Mouse (Mus musculus): ENCODE data around the gene Gm20604. TPM values are rescaled to one million over a fixed set of nuclear protein-coding genes. Genes with fewer than 3 reads are reported as not detected.

Gm20604 gene
- polyA plus RNA-seq, 1 experiment = 31.3 TPM

DNA sequence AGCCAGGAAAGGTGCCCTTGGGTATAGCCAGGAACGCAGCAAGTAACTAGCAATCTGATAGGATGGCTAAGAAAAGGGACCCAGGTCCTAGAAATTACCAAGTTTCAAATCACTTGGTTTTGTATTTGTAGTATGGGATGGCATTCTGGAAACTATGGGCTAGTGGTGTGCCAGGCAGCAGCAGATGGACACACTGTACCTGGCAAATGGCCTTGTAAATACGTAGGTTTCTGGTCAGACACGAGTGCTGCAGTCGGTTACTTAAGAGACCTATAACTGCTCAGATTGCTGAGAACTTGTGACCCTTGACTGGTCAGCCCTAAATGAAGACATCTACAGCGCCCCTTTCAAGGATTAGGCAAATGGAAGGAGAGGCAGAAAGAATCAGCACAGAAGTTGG, 19.7 kb upstream of the Gm20604 start:
- H3K36me3 ChIP-seq (ENCODE audit: control insufficient read depth, insufficient read depth, low read length) = peaks cover 2% of the 10 kb centered on the region
- TF ChIP-seq CTCF (IDR thresholded peaks at IDR 0.05; ENCODE audit: control insufficient read depth, insufficient read depth, insufficient replicate concordance, low read depth, low read length) = no peak
- no peak for TF ChIP-seq POLR2A (IDR thresholded peaks at IDR 0.05; ENCODE audit: control insufficient read depth, low read depth, low read length)

DNA sequence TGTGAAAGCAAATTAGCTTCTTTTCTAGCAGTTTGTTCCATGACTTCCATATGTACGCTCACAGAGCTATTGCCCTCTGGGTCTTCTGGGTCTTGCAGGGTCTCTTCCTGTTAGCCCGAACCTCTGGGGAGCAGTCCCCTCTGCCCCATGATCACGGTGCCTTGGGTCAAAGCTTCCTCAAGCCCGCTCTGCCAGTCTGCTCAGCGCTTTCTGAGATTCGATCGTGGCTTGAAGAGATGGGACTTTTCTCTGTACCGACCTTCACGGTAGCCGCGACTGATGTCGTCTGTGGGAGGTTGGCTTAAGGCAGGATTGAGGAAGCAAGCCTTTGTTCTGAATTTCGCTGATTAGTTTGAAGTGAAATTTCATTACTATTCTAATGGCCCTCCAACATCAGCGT, 17.6 kb upstream of the Gm20604 start:
- H3K27me3 ChIP-seq (ENCODE audit: control insufficient read depth, insufficient read depth, low read length) = no peaks in the 10 kb centered on the region
- no peak overlapping the region for H3K4me3 ChIP-seq (ENCODE audit: control insufficient read depth, low read depth, low read length)
- no peak for TF ChIP-seq POLR2A (IDR thresholded peaks at IDR 0.05; ENCODE audit: control insufficient read depth, low read depth, low read length)
- no peak for TF ChIP-seq CTCF (IDR thresholded peaks at IDR 0.05; ENCODE audit: control insufficient read depth, insufficient read depth, insufficient replicate concordance, low read depth, low read length)
- no peaks in the 10 kb centered on the region for H3K4me1 ChIP-seq (ENCODE audit: control insufficient read depth, insufficient read depth, low read length)
- H3K36me3 ChIP-seq (ENCODE audit: control insufficient read depth, insufficient read depth, low read length) = peaks cover 2% of the 10 kb centered on the region
- H3K27ac ChIP-seq (ENCODE audit: control insufficient read depth, insufficient read depth, low read depth, low read length) = no peak overlapping the region

More for the DNA sequence above, 19.7 kb upstream of the Gm20604 start:
- Histone ChIP-seq H3K4me1 (ENCODE audit: control insufficient read depth, insufficient read depth, low read length) (no peaks in the 10 kb centered on the region), H3K27ac (ENCODE audit: control insufficient read depth, insufficient read depth, low read depth, low read length) (no peak overlapping the region), H3K27me3 (ENCODE audit: control insufficient read depth, insufficient read depth, low read length) (no peaks in the 10 kb centered on the region), H3K4me3 (ENCODE audit: control insufficient read depth, low read depth, low read length) (no peak overlapping the region)

DNA sequence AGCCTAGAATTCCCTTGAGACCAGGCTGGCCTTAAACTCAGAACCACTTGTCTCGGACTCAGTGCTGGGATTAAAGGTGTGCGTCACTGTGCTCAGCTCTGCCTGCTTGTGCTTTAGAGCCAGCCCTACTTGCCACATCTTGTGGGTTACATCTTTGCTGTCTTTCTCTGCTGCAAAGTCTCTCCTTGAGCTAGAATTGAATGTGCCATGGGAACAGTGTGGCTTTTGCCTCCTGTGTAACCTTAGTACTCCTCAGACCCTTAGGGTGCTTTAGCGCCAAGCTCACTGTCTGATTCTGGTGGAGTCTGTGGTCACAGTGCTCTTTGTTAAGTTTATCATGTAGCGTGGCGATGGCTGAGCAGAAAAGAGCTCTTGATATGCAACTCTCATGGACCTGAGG, 14.2 kb upstream of the Gm20604 start:
- Histone ChIP-seq H3K4me3 (ENCODE audit: control insufficient read depth, low read depth, low read length) (no peak overlapping the region), H3K36me3 (ENCODE audit: control insufficient read depth, insufficient read depth, low read length) (peaks cover 5% of the 10 kb centered on the region), H3K27ac (ENCODE audit: control insufficient read depth, insufficient read depth, low read depth, low read length) (no peak overlapping the region), H3K4me1 (ENCODE audit: control insufficient read depth, insufficient read depth, low read length) (no peaks in the 10 kb centered on the region), H3K27me3 (ENCODE audit: control insufficient read depth, insufficient read depth, low read length) (no peaks in the 10 kb centered on the region)
- TF ChIP-seq POLR2A (IDR thresholded peaks at IDR 0.05; ENCODE audit: control insufficient read depth, low read depth, low read length) (no peak), CTCF (IDR thresholded peaks at IDR 0.05; ENCODE audit: control insufficient read depth, insufficient read depth, insufficient replicate concordance, low read depth, low read length) (no peak)

DNA sequence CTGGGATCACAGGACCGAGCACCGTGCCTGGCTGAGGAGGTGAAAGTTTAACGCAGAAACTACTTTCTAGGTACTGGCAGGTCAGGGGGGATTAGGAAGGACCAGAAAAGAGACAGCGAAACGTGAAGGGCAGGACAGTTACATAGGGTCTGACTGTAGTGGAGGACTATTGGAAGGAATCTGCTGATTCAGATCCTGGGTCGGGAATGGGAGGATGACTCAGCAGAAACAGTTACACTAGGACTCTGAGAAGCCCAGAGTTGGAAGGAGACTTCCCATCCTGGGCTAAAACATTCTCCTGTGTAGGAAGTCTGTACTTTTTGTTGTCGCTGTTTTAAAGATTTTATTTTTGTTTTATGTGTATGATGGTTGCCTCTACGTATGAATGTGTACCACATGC, 13.1 kb upstream of the Gm20604 start:
- TF ChIP-seq CTCF (IDR thresholded peaks at IDR 0.05; ENCODE audit: control insufficient read depth, insufficient read depth, insufficient replicate concordance, low read depth, low read length) = no peak
- no peak for TF ChIP-seq POLR2A (IDR thresholded peaks at IDR 0.05; ENCODE audit: control insufficient read depth, low read depth, low read length)
- Histone ChIP-seq H3K4me3 (ENCODE audit: control insufficient read depth, low read depth, low read length) (no peak overlapping the region), H3K4me1 (ENCODE audit: control insufficient read depth, insufficient read depth, low read length) (no peaks in the 10 kb centered on the region), H3K27me3 (ENCODE audit: control insufficient read depth, insufficient read depth, low read length) (no peaks in the 10 kb centered on the region), H3K27ac (ENCODE audit: control insufficient read depth, insufficient read depth, low read depth, low read length) (no peak overlapping the region), H3K36me3 (ENCODE audit: control insufficient read depth, insufficient read depth, low read length) (peaks cover 5% of the 10 kb centered on the region)

DNA sequence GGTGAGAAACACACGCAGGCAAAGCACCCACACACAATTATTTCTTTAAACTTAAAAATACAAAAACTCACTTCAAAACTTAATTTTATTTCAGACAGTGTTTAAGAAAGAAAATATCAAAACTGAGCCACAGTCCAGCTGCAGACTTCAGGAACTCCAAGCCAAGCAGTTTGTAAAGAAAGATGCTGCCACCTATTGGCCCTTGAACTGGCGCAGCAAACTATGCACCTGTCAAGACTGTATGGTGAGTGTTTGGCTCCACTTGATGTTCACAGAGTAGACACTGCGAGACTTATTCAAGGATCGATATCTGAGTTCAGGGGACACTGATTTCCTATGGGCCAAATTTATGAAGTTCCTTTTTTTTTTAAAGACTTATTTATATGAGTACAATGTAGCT, 10.5 kb upstream of the Gm20604 start:
- H3K4me3 ChIP-seq (ENCODE audit: control insufficient read depth, low read depth, low read length) = no peak overlapping the region
- H3K36me3 ChIP-seq (ENCODE audit: control insufficient read depth, insufficient read depth, low read length) = peaks cover 4% of the 10 kb centered on the region
- no peak overlapping the region for H3K27ac ChIP-seq (ENCODE audit: control insufficient read depth, insufficient read depth, low read depth, low read length)
- TF ChIP-seq POLR2A (IDR thresholded peaks at IDR 0.05; ENCODE audit: control insufficient read depth, low read depth, low read length) (no peak), CTCF (IDR thresholded peaks at IDR 0.05; ENCODE audit: control insufficient read depth, insufficient read depth, insufficient replicate concordance, low read depth, low read length) (no peak)
- no peaks in the 10 kb centered on the region for H3K27me3 ChIP-seq (ENCODE audit: control insufficient read depth, insufficient read depth, low read length)
- H3K4me1 ChIP-seq (ENCODE audit: control insufficient read depth, insufficient read depth, low read length) = no peaks in the 10 kb centered on the region

DNA sequence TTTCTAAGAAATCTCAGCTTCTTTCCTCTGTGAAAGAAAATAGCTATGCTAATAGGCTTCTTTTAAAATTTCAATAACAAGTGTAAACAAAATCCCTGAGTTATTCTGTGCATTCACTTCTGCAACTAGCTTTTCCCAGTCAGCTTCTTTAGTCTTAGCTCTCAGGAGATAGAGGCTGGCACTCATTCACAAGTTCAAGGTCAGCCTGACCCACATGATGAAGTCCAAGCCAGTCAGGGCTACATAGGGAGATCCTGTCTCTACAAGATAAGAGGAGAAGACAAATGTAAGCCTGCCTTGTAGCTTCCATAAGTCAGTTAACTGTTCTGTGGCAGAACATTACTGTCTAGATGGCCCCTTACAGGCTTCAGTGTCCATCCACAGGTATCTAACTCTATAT, 5.2 kb upstream of the Gm20604 start:
- H3K36me3 ChIP-seq (ENCODE audit: control insufficient read depth, insufficient read depth, low read length) = peaks cover 10% of the 10 kb centered on the region
- H3K27me3 ChIP-seq (ENCODE audit: control insufficient read depth, insufficient read depth, low read length) = no peaks in the 10 kb centered on the region
- H3K27ac ChIP-seq (ENCODE audit: control insufficient read depth, insufficient read depth, low read depth, low read length) = no peak overlapping the region
- H3K4me1 ChIP-seq (ENCODE audit: control insufficient read depth, insufficient read depth, low read length) = peaks cover 3% of the 10 kb centered on the region
- H3K4me3 ChIP-seq (ENCODE audit: control insufficient read depth, low read depth, low read length) = no peak overlapping the region
- TF ChIP-seq POLR2A (IDR thresholded peaks at IDR 0.05; ENCODE audit: control insufficient read depth, low read depth, low read length) (no peak), CTCF (IDR thresholded peaks at IDR 0.05; ENCODE audit: control insufficient read depth, insufficient read depth, insufficient replicate concordance, low read depth, low read length) (no peak)

DNA sequence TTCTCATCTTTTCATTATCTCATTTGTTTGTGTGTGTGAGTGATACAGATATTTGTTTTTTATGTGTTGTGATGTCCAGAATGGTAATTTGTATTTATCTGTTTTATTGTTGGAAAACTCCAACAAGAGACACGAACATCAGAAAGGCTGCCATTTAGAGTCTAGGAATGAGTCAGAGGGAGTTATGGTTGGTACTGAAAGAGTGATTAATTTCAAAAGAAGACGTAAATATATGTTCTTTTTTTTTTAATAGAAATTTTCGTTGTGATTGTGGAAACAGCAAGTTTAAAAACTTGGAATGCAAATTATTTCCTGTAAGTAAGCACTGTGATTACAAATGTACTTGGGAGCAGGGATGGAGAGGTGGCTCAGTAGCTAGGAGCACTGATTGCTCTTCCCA, 3.2 kb upstream of the Gm20604 start:
- H3K27me3 ChIP-seq (ENCODE audit: control insufficient read depth, insufficient read depth, low read length) = no peaks in the 10 kb centered on the region
- peaks cover 7% of the 10 kb centered on the region for H3K36me3 ChIP-seq (ENCODE audit: control insufficient read depth, insufficient read depth, low read length)
- H3K27ac ChIP-seq (ENCODE audit: control insufficient read depth, insufficient read depth, low read depth, low read length) = no peak overlapping the region
- TF ChIP-seq POLR2A (IDR thresholded peaks at IDR 0.05; ENCODE audit: control insufficient read depth, low read depth, low read length) (no peak), CTCF (IDR thresholded peaks at IDR 0.05; ENCODE audit: control insufficient read depth, insufficient read depth, insufficient replicate concordance, low read depth, low read length) (no peak)
- H3K4me1 ChIP-seq (ENCODE audit: control insufficient read depth, insufficient read depth, low read length) = peaks cover 3% of the 10 kb centered on the region
- H3K4me3 ChIP-seq (ENCODE audit: control insufficient read depth, low read depth, low read length) = no peak overlapping the region

DNA sequence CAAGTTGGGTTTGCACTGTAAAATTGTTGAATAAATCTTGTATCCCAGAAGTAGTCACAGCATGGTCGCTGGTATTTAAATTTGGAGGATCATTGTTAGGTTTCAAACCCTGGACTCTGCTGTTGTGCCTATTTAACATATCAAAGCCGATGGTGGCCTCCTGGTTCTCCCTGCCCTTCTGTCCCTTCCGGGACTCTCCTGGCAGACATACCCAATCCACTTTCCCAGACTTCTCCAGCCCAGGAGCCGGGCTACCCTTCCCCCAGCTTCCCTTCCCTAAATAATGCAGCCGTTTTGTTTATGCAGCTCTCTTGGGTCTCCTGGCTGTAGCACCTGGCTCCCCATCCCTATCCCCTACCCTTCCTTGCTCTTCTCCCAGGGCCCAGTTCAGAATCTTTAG, 464 bp upstream of the Gm20604 start:
- TF ChIP-seq CTCF (IDR thresholded peaks at IDR 0.05; ENCODE audit: control insufficient read depth, insufficient read depth, insufficient replicate concordance, low read depth, low read length) = no peak
- TF ChIP-seq POLR2A (IDR thresholded peaks at IDR 0.05; ENCODE audit: control insufficient read depth, low read depth, low read length) = no peak
- H3K36me3 ChIP-seq (ENCODE audit: control insufficient read depth, insufficient read depth, low read length) = peaks cover 6% of the 10 kb centered on the region

More for the DNA sequence above, 464 bp upstream of the Gm20604 start:
- Histone ChIP-seq H3K27ac (ENCODE audit: control insufficient read depth, insufficient read depth, low read depth, low read length) (peak overlapping the region; percentile 92), H3K27me3 (ENCODE audit: control insufficient read depth, insufficient read depth, low read length) (no peaks in the 10 kb centered on the region), H3K4me1 (ENCODE audit: control insufficient read depth, insufficient read depth, low read length) (peaks cover 3% of the 10 kb centered on the region), H3K4me3 (ENCODE audit: control insufficient read depth, low read depth, low read length) (peak overlapping the region; percentile 94)
